Mouse (Mus musculus): ENCODE data around the gene Ccdc174. TPM values are rescaled to one million over a fixed set of nuclear protein-coding genes. Genes with fewer than 3 reads are reported as not detected.
"Not testable (repeated sequence)": the region's sequence is repeated elsewhere in the genome, so short reads cannot be mapped to it uniquely, and the experiment has no call there.

Ccdc174 gene
- total RNA-seq, 2 experiments from 2014 or later, result 10.1 to 11.6 TPM

- H3K27ac ChIP-seq, result no peak overlapping the region
- no peak for DNase-seq
- no peak for TF ChIP-seq CTCF (IDR thresholded peaks at IDR 0.05)
- H3K4me3 ChIP-seq, result no peak overlapping the region
- intact Hi-C loops (cut with DNase I), result no loop called here
These were observed 5.1 kb upstream of the Ccdc174 start for GRCm38 (mm10) chr6:91872781-91873180.

GRCm38 (mm10) chr6:91883859-91884258 is 6.0 kb downstream of the Ccdc174 start:
- no peak for TF ChIP-seq CTCF (IDR thresholded peaks at IDR 0.05)
- Histone ChIP-seq H3K27ac (no peak overlapping the region), H3K4me3 (no peak overlapping the region)
- intact Hi-C loops (cut with DNase I), result no loop called here
- DNase-seq, result no peak

- intact Hi-C loops (cut with DNase I), result no loop called here
- Histone ChIP-seq H3K27ac (no peak overlapping the region), H3K4me3 (no peak overlapping the region)
- no peak for DNase-seq
- TF ChIP-seq CTCF (IDR thresholded peaks at IDR 0.05), result no peak
These were observed 11.5 kb downstream of the Ccdc174 start for GRCm38 (mm10) chr6:91889255-91889906.

GRCm38 (mm10) chr6:91890615-91891014 is 12.8 kb downstream of the Ccdc174 start:
- intact Hi-C loops (cut with DNase I), result no loop called here

GRCm38 (mm10) chr6:91891776-91892175 is 13.9 kb downstream of the Ccdc174 start:
- no peak for DNase-seq
- H3K4me3 ChIP-seq, result no peak overlapping the region
- no peak overlapping the region for H3K27ac ChIP-seq
- TF ChIP-seq CTCF (IDR thresholded peaks at IDR 0.05), result no peak
- intact Hi-C loops (cut with DNase I), result no loop called here

More at GRCm38 (mm10) chr6:91890615-91891014, 12.8 kb downstream of the Ccdc174 start:
- TF ChIP-seq CTCF (IDR thresholded peaks at IDR 0.05), result no peak
- Histone ChIP-seq H3K4me3 (no peak overlapping the region), H3K27ac (no peak overlapping the region)
- DNase-seq, result no peak

GRCm38 (mm10) chr6:91896783-91897182 is 18.9 kb downstream of the Ccdc174 start:
- DNase-seq, result no peak
- peak overlapping the region; percentile 69 for H3K27ac ChIP-seq
- intact Hi-C loops (cut with DNase I), result no loop called here
- no peak; the same call in 1 of the 2 replicates for TF ChIP-seq CTCF (IDR thresholded peaks at IDR 0.05)
- no peak overlapping the region for H3K4me3 ChIP-seq

- DNase-seq, result peak; percentile 81
- intact Hi-C loops (cut with DNase I), result loop anchor here (1.0 to 5.0 kb wide), 2 partner anchors 165 to 366 kb away; no protein-coding TSS in a partner anchor
- H3K4me3 ChIP-seq, result no peak overlapping the region; the same call in 1 of the 2 replicates
- 0 out of 2 replicates have a peak overlapping the region, but pooled peaks have one; percentile 38 for H3K27ac ChIP-seq
- peak; percentile 88 for TF ChIP-seq CTCF (IDR thresholded peaks at IDR 0.05)
These were observed 23.7 kb downstream of the Ccdc174 start for GRCm38 (mm10) chr6:91901505-91901904.

- intact Hi-C loops (cut with DNase I), result loop anchor here (5.0 kb wide), 1 partner anchor 365 kb away; no protein-coding TSS in a partner anchor
- 0 out of 2 replicates have a peak within 1 kb of the TSS, but pooled peaks have one; percentile 38 for H3K27ac ChIP-seq
- DNase-seq, H3K4me3 ChIP-seq: not testable (repeated sequence)
These were observed 24.7 kb downstream of the Ccdc174 start, which contains the start of gene 4930590J08Rik for GRCm38 (mm10) chr6:91902509-91902908. 4930590J08Rik (plus strand) TSS chr6:91902809.

GRCm38 (mm10) chr6:91914011-91914410 is 36.2 kb downstream of the Ccdc174 start:
- TF ChIP-seq CTCF (IDR thresholded peaks at IDR 0.05), result no peak
- no peak for DNase-seq
- intact Hi-C loops (cut with DNase I), result no loop called here
- Histone ChIP-seq H3K27ac (no peak overlapping the region), H3K4me3 (no peak overlapping the region)

GRCm38 (mm10) chr6:91917286-91917685 is 39.4 kb downstream of the Ccdc174 start:
- Histone ChIP-seq H3K27ac (peak overlapping the region; percentile 78), H3K4me3 (peak overlapping the region; percentile 48)
- DNase-seq, result peak; percentile 49
- TF ChIP-seq CTCF (IDR thresholded peaks at IDR 0.05), result no peak
- intact Hi-C loops (cut with DNase I), result no loop called here

- peak overlapping the region; percentile 78 for H3K27ac ChIP-seq
- TF ChIP-seq CTCF (IDR thresholded peaks at IDR 0.05), result no peak
- intact Hi-C loops (cut with DNase I), result no loop called here
- H3K4me3 ChIP-seq, result peak overlapping the region; percentile 48
- DNase-seq, result no peak
These were observed 39.9 kb downstream of the Ccdc174 start for GRCm38 (mm10) chr6:91917716-91918115.

- intact Hi-C loops (cut with DNase I), result no loop called here
- H3K4me3 ChIP-seq, result no peak overlapping the region
- DNase-seq, result no peak
- H3K27ac ChIP-seq, result no peak overlapping the region
- TF ChIP-seq CTCF (IDR thresholded peaks at IDR 0.05), result no peak
These were observed 53.4 kb downstream of the Ccdc174 start for GRCm38 (mm10) chr6:91931231-91931630.

GRCm38 (mm10) chr6:91938491-91938890 is 60.6 kb downstream of the Ccdc174 start:
- no peak for TF ChIP-seq CTCF (IDR thresholded peaks at IDR 0.05)
- H3K27ac ChIP-seq, result no peak overlapping the region
- intact Hi-C loops (cut with DNase I), result no loop called here

GRCm38 (mm10) chr6:91948426-91948825 is 70.6 kb downstream of the Ccdc174 start:
- no peak for DNase-seq
- Histone ChIP-seq H3K4me3 (no peak overlapping the region), H3K27ac (no peak overlapping the region)
- intact Hi-C loops (cut with DNase I), result loop anchor here (5.0 kb wide), 1 partner anchor 39 kb away; no protein-coding TSS in a partner anchor
- TF ChIP-seq CTCF (IDR thresholded peaks at IDR 0.05), result no peak

More at GRCm38 (mm10) chr6:91938491-91938890, 60.6 kb downstream of the Ccdc174 start:
- no peak overlapping the region for H3K4me3 ChIP-seq
- no peak for DNase-seq

Other genes with a start within 250 kb of the Ccdc174 start
- 10 to 100 TPM; 67.0 to 91.9 TPM for gene Slc6a6, start 194.0 kb upstream of the Ccdc174 start, total RNA-seq (2021)
- 1 to 10 TPM; 4.5 to 5.2 TPM for gene Grip2, start 50.8 kb upstream of the Ccdc174 start, total RNA-seq (2021)
- gene 4930590J08Rik, start 24.8 kb downstream of the Ccdc174 start, total RNA-seq (2021), result 1 to 10 TPM; 1.6 to 2.9 TPM
- 10 to 100 TPM in 1 of 2 experiments, 1 to 10 TPM in 1; 9.0 to 11.3 TPM for gene Fgd5, start 100.8 kb downstream of the Ccdc174 start, total RNA-seq (2021)
- 10 to 100 TPM; 21.1 to 23.0 TPM for gene Nr2c2, start 213.3 kb downstream of the Ccdc174 start, total RNA-seq (2021)